Mouse (Mus musculus): ENCODE data around the gene Ambra1.

DNA sequence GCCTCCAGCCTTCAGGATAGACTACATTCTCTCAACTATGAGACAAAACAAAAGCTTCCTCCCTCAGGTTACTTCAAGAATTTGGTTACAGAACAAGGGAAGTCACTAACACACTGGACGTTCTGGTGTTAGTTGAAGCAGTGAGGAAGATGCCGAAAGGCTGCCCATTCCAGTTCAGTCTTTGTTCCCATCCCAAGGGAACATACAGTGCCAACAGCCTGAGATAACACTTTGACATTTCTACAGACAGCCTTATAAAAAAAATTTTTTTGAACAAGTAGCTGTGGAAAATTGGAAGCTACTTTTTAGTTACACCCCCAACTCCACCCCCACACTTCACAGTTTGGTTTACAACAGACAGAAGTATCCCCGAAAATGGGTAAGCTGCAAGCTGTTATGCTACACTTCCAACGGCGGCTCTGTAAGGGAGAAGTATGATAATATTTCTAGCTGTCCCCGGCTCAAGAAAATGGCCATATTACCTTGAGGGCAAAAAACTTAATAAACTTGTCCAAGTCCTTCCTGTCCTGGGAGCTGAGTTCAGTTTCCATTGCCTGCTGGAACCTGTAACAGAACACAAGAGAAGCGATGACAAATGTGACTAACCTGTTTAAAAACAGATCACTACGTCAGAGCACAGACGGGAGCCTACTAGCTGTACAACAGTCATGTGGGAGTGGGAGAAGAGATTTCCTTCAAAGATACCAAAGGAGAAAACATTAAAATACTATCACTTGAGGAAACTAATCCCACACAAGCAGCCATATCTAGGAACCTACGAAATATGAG, 34.3 kb upstream of the Ambra1 start:
- TF ChIP-seq POLR2A (IDR thresholded peaks at IDR 0.05; ENCODE audit: control insufficient read depth, low read depth, low read length) (no peak), CTCF (IDR thresholded peaks at IDR 0.05; ENCODE audit: control insufficient read depth, insufficient read depth, insufficient replicate concordance, low read depth, low read length) (no peak)
